8 mouse cellular contexts compared by ENCODE assay signal in genomic region chr15:85671701-85672191, GRCm38 (mm10).
DNase-seq lines count a peak whose midpoint lies in the region; ATAC-seq and TF ChIP-seq lines count a peak whose summit lies in the region.

No protein-coding gene starts in this region.

- no peak for TF ChIP-seq CTCF in bone marrow macrophage, adult 2 months (IDR thresholded peaks at IDR 0.05; ENCODE audit: low read depth, low read length)
- TF ChIP-seq CTCF in kidney, postnatal 0 days (IDR thresholded peaks at IDR 0.05; ENCODE audit: low read depth), result no peak

- TF ChIP-seq POLR2A in bone marrow macrophage, adult 2 months (IDR thresholded peaks at IDR 0.05; ENCODE audit: borderline replicate concordance, low read depth, low read length), result no peak

- intact Hi-C loops in left cerebral cortex, postnatal 4 days (cut with DNase I), result no loop called here
- intact Hi-C loops in left cerebral cortex, postnatal 14 days (cut with DNase I), result loop anchor here (2.0 kb wide), 3 partner anchors 17 to 59 kb away; no protein-coding TSS in a partner anchor

- peak overlapping the region; percentile 62 for H3K4me2 ChIP-seq in forebrain, embryonic 15.5 days (replicated peaks)
- peak overlapping the region; percentile 87 for H3K4me2 ChIP-seq in kidney, postnatal 0 days (ENCODE audit: low read length)
- H3K4me2 ChIP-seq in midbrain, embryonic 15.5 days, result peak overlapping the region; percentile 66

- H3K27ac ChIP-seq in bone marrow macrophage, adult 2 months (ENCODE audit: insufficient read depth, low read depth, low read length), result peak overlapping the region; percentile 53
- H3K27ac ChIP-seq in forebrain, embryonic 15.5 days (replicated peaks), result peak overlapping the region; percentile 100
- H3K27ac ChIP-seq in kidney, postnatal 0 days, result peak overlapping the region; percentile 99
- H3K27ac ChIP-seq in midbrain, embryonic 15.5 days, result peak overlapping the region; percentile 98

- DNase-seq in left cerebral cortex, postnatal 4 days, result peak; percentile 39
- DNase-seq in left cerebral cortex, postnatal 14 days (ENCODE audit: low spot score in 2 of 2), result no peak
- no peak for DNase-seq in kidney, postnatal 0 days (ENCODE audit: low spot score)
- DNase-seq in yolk sac, embryonic 10.5 days (ENCODE audit: low spot score), result no peak
- no peak for DNase-seq in spleen, postnatal 4 days (ENCODE audit: low spot score in 2 of 2)

- WGBS in forebrain, embryonic 15.5 days, result under 1% methylated on average over 50 of the region's 50 CpGs
- WGBS in kidney, postnatal 0 days, result under 1% methylated on average over 50 of the region's 50 CpGs
- WGBS in midbrain, embryonic 15.5 days, result 2% methylated on average over 50 of the region's 50 CpGs

- ATAC-seq in forebrain, embryonic 15.5 days (replicated peaks), result no peak
- ATAC-seq in kidney, postnatal 0 days (replicated peaks; ENCODE audit: low FRiP score, low read depth), result peak; percentile 2; the same call in 1 of the 2 replicates
- no peak; the same call in 1 of the 2 replicates for ATAC-seq in midbrain, embryonic 15.5 days (replicated peaks)

- peaks cover 22% of the 10 kb centered on the region for H3K4me1 ChIP-seq in bone marrow macrophage, adult 2 months (ENCODE audit: control insufficient read depth, insufficient read depth, low read length)
- peaks cover 61% of the 10 kb centered on the region for H3K4me1 ChIP-seq in forebrain, embryonic 15.5 days
- peaks cover 37% of the 10 kb centered on the region for H3K4me1 ChIP-seq in kidney, postnatal 0 days (replicated peaks; ENCODE audit: insufficient read depth, low read length)
- peaks cover 59% of the 10 kb centered on the region for H3K4me1 ChIP-seq in midbrain, embryonic 15.5 days

- H3K36me3 ChIP-seq in forebrain, embryonic 15.5 days, result peaks cover 7% of the 10 kb centered on the region; the same call in 1 of the 2 replicates
- 0 out of 2 replicates have a peak, but pooled peaks cover 6% of the 10 kb centered on the region for H3K36me3 ChIP-seq in kidney, postnatal 0 days (ENCODE audit: insufficient read depth, low read length)
- H3K36me3 ChIP-seq in midbrain, embryonic 15.5 days (replicated peaks), result no peaks in the 10 kb centered on the region

- H3K9me3 ChIP-seq in forebrain, embryonic 15.5 days, result no peaks in the 10 kb centered on the region
- H3K9me3 ChIP-seq in kidney, postnatal 0 days (replicated peaks; ENCODE audit: low read length), result no peaks in the 10 kb centered on the region
- H3K9me3 ChIP-seq in midbrain, embryonic 15.5 days, result no peaks in the 10 kb centered on the region

- H3K4me3 ChIP-seq in bone marrow macrophage, adult 2 months (ENCODE audit: insufficient read depth, low read length), result peak overlapping the region; percentile 91
- peak overlapping the region; percentile 77 for H3K4me3 ChIP-seq in forebrain, embryonic 15.5 days
- H3K4me3 ChIP-seq in kidney, postnatal 0 days (replicated peaks; ENCODE audit: low read depth, low read length), result peak overlapping the region; percentile 92
- H3K4me3 ChIP-seq in midbrain, embryonic 15.5 days, result peak overlapping the region; percentile 82

- H3K9ac ChIP-seq in forebrain, embryonic 15.5 days (replicated peaks), result peak overlapping the region; percentile 100
- H3K9ac ChIP-seq in kidney, postnatal 0 days (ENCODE audit: low read depth, low read length), result peak overlapping the region; percentile 99
- H3K9ac ChIP-seq in midbrain, embryonic 15.5 days, result peak overlapping the region; percentile 88

- no peaks in the 10 kb centered on the region for H3K27me3 ChIP-seq in forebrain, embryonic 15.5 days
- no peaks in the 10 kb centered on the region for H3K27me3 ChIP-seq in kidney, postnatal 0 days (ENCODE audit: insufficient read depth, low read length)
- peaks cover 21% of the 10 kb centered on the region for H3K27me3 ChIP-seq in midbrain, embryonic 15.5 days (replicated peaks)
